Mouse (Mus musculus) lung, postnatal 10 days (tissue): ENCODE measurements around the gene Gng4.
A peak's percentile ranks its signal among the peaks of the same experiment; 100 is the strongest.
"Not testable (repeated sequence)": the region's sequence is repeated elsewhere in the genome, so short reads cannot be mapped to it uniquely, and the experiment has no call there.

Experiments used
- DNase-seq: peaks from one replicate; pipeline ENCODE4 v3.0.0; 2021

The Gng4 gene

GRCm38 (mm10) chr13:13783894-13784419 lies at the start of gene Gng4:
TSS of gene Gng4 (plus strand) at chr13:13784059.
- peak; percentile 43 for DNase-seq

GRCm38 (mm10) chr13:13739232-13739631 lies 44.6 kb upstream of the Gng4 start:
- DNase-seq: no peak

GRCm38 (mm10) chr13:13745911-13746310 lies 37.9 kb upstream of the Gng4 start:
- no peak for DNase-seq

GRCm38 (mm10) chr13:13775778-13776494 lies 7.9 kb upstream of the Gng4 start:
- DNase-seq: peak; percentile 36

- no peak for DNase-seq
Observed at GRCm38 (mm10) chr13:13777052-13777451, 6.8 kb upstream of the Gng4 start.

- DNase-seq: no peak
Observed at GRCm38 (mm10) chr13:13777696-13778095, 6.2 kb upstream of the Gng4 start.

- no peak for DNase-seq
Observed at GRCm38 (mm10) chr13:13778837-13779458, 4.9 kb upstream of the Gng4 start.

- no peak for DNase-seq
Observed at GRCm38 (mm10) chr13:13780271-13780670, 3.6 kb upstream of the Gng4 start.

- DNase-seq: no peak
Observed at GRCm38 (mm10) chr13:13781026-13781425, 2.8 kb upstream of the Gng4 start.

- no peak for DNase-seq
Observed at GRCm38 (mm10) chr13:13783296-13783695, 563 bp upstream of the Gng4 start.

- DNase-seq: no peak
Observed at GRCm38 (mm10) chr13:13784420-13784936, 619 bp downstream of the Gng4 start.

- DNase-seq: peak; percentile 38
Observed at GRCm38 (mm10) chr13:13784981-13785783, 1.3 kb downstream of the Gng4 start.

GRCm38 (mm10) chr13:13786971-13787370 lies 3.1 kb downstream of the Gng4 start:
- DNase-seq: no peak

- DNase-seq: no peak
Observed at GRCm38 (mm10) chr13:13788070-13788469, 4.2 kb downstream of the Gng4 start.

GRCm38 (mm10) chr13:13791981-13792380 lies 8.1 kb downstream of the Gng4 start:
- no peak for DNase-seq

- DNase-seq: no peak
Observed at GRCm38 (mm10) chr13:13795166-13795832, 11.4 kb downstream of the Gng4 start.

- DNase-seq: no peak
Observed at GRCm38 (mm10) chr13:13796082-13796481, 12.2 kb downstream of the Gng4 start.

- not testable (repeated sequence) for DNase-seq
Observed at GRCm38 (mm10) chr13:13797816-13798215, 14.0 kb downstream of the Gng4 start.

GRCm38 (mm10) chr13:13798775-13799174 lies 14.9 kb downstream of the Gng4 start:
- DNase-seq: no peak

- DNase-seq: no peak
Observed at GRCm38 (mm10) chr13:13808337-13809132, 24.7 kb downstream of the Gng4 start.

GRCm38 (mm10) chr13:13810885-13811284 lies 27.0 kb downstream of the Gng4 start:
- no peak for DNase-seq

GRCm38 (mm10) chr13:13818696-13819095 lies 34.8 kb downstream of the Gng4 start:
- DNase-seq: no peak
